Mouse (Mus musculus) bone marrow macrophage, adult 2 months (primary cell): ENCODE measurements around the gene Tmem179.

Source experiments
- CTCF ChIP-seq: IDR thresholded peaks from 2 replicates; pipeline ENCODE4 v1.5.1; 2012; ENCODE audit warnings: low read depth, mild to moderate bottlenecking, low read length, moderate library complexity
- POLR2A ChIP-seq: IDR thresholded peaks from 2 replicates; pipeline ENCODE4 v1.6.1; 2012; ENCODE audit warnings: mild to moderate bottlenecking, low read depth, low read length, borderline replicate concordance

- TF ChIP-seq CTCF (no peak), POLR2A (no peak)
Observed at GRCm38 (mm10) chr12:112463750-112464444, 52.6 kb downstream of the Tmem179 start.
